Mouse (Mus musculus) intestine, postnatal 0 days (tissue): Measurements from ENCODE around the gene Adarb1. TPM values are rescaled to one million over a fixed set of nuclear protein-coding genes. Genes with fewer than 3 reads are reported as not detected.

Experiments
- ATAC-seq: fragments of 200-750 bp; cut with Nextera tagmentation; 2 replicates; pipeline ENCODE4 v1.8.0; 2017; ENCODE audit warnings: mild to moderate bottlenecking, moderate TSS enrichment, moderate library complexity
- H3K27ac ChIP-seq: fragments of 300-500 bp; sonication (generic); 2 replicates; pipeline ENCODE4 v1.5.1; 2014; ENCODE audit warnings: mild to moderate bottlenecking, low read depth, low read length, moderate library complexity
- H3K27me3 ChIP-seq: fragments of 300-500 bp; sonication (generic); replicated peaks from 2 replicates; pipeline ENCODE4 v1.6.1; 2014; ENCODE audit warnings: low read length, mixed read lengths; ENCODE audit not compliant: control insufficient read depth, insufficient read depth
- H3K36me3 ChIP-seq: fragments of 300-500 bp; sonication (generic); 2 replicates; pipeline ENCODE4 v1.6.1; 2014; ENCODE audit warnings: mild to moderate bottlenecking, moderate library complexity; ENCODE audit not compliant: control insufficient read depth, insufficient read depth
- H3K4me1 ChIP-seq: fragments of 300-500 bp; sonication (generic); replicated peaks from 2 replicates; pipeline ENCODE4 v1.6.1; 2014; ENCODE audit warnings: antibody characterized with exemption, low read length, mixed read lengths; ENCODE audit not compliant: control insufficient read depth, insufficient read depth
- H3K4me2 ChIP-seq: fragments of 300-500 bp; sonication (generic); replicated peaks from 2 replicates; pipeline ENCODE4 v1.6.1; 2014; ENCODE audit warnings: low read depth, mild to moderate bottlenecking, moderate library complexity
- H3K4me3 ChIP-seq: fragments of 300-500 bp; sonication (generic); 2 replicates; pipeline ENCODE4 v1.5.1; 2014; ENCODE audit warnings: low read depth, low read length
- H3K9ac ChIP-seq: fragments of 300-500 bp; sonication (generic); 2 replicates; pipeline ENCODE4 v1.6.1; 2014; ENCODE audit warnings: mild to moderate bottlenecking, low read depth, low read length
- H3K9me3 ChIP-seq: fragments of 300-500 bp; sonication (generic); 2 replicates; pipeline ENCODE4 v1.6.1; 2016; ENCODE audit warnings: mixed run types; ENCODE audit not compliant: control insufficient read depth
- CTCF ChIP-seq: sonication (generic); IDR thresholded peaks from 2 replicates; pipeline ENCODE4 v1.5.1; 2016; ENCODE audit warnings: low read depth, mild to moderate bottlenecking, control low read depth, antibody characterized with exemption, moderate library complexity
- WGBS: fragments of 180-500 bp; shearing (Covaris S2); extraction: QIAGEN DNeasy Blood & Tissue Kit; methylation state at CpG from one replicate; pipeline ENCODE4 v1.1.7; 2014; 5-methylcytosine and 5-hydroxymethylcytosine counted together
- polyA plus RNA-seq: library from polyadenylated mRNA; unstranded; fragments of >200 nt; fragmentation: Nextera tagmentation; extraction: Ambion mirVana; gene quantifications from 2 replicates; pipeline ENCODE4 v1.2.1, GENCODE M21; 2015

The Adarb1 gene
- polyA plus RNA-seq, 1 experiment from 2014 or later = 1.5 TPM

GRCm38 (mm10) chr10:77260166-77260875 lies 157.7 kb downstream of the Adarb1 start:
- Histone ChIP-seq H3K9me3 (no peaks in the 10 kb centered on the region), H3K27me3 (no peaks in the 10 kb centered on the region), H3K27ac (no peak overlapping the region), H3K36me3 (peaks cover 48% of the 10 kb centered on the region), H3K4me3 (peak overlapping the region; percentile 94), H3K4me1 (peaks cover 3% of the 10 kb centered on the region; the same call in 1 of the 2 replicates), H3K4me2 (peak overlapping the region; percentile 83), H3K9ac (no peak overlapping the region)
- no peak for TF ChIP-seq CTCF
- 79% methylated on average over 17 of the region's 17 CpGs for WGBS
- ATAC-seq = no peak

GRCm38 (mm10) chr10:77258704-77259621 lies 159.1 kb downstream of the Adarb1 start, which contains the start of gene Pofut2:
TSS of gene Pofut2 (plus strand) at chr10:77259218.
- ATAC-seq = peak; percentile 97

GRCm38 (mm10) chr10:77258041-77258590 lies 160.0 kb downstream of the Adarb1 start:
- peak; percentile 27; the same call in 1 of the 2 replicates for TF ChIP-seq CTCF

More at GRCm38 (mm10) chr10:77258704-77259621, 159.1 kb downstream of the Adarb1 start, which contains the start of gene Pofut2:
- Histone ChIP-seq H3K4me2 (peak within 1 kb of the TSS; percentile 83), H3K27ac (peak within 1 kb of the TSS; percentile 86), H3K9me3 (no peaks in the 10 kb centered on the region), H3K4me1 (peaks cover 7% of the 10 kb centered on the region; the same call in 1 of the 2 replicates), H3K27me3 (no peaks in the 10 kb centered on the region), H3K9ac (peak within 1 kb of the TSS; percentile 87), H3K4me3 (peak within 1 kb of the TSS; percentile 94), H3K36me3 (peaks cover 36% of the 10 kb centered on the region)
- TF ChIP-seq CTCF = peak; percentile 65
- under 1% methylated on average over 81 of the region's 81 CpGs for WGBS

GRCm38 (mm10) chr10:77255676-77256075 lies 162.4 kb downstream of the Adarb1 start:
- Histone ChIP-seq H3K4me1 (peaks cover 23% of the 10 kb centered on the region), H3K9ac (no peak overlapping the region), H3K27ac (no peak overlapping the region), H3K4me2 (no peak overlapping the region), H3K27me3 (no peaks in the 10 kb centered on the region), H3K4me3 (no peak overlapping the region), H3K36me3 (peaks cover 4% of the 10 kb centered on the region; the same call in 1 of the 2 replicates), H3K9me3 (no peaks in the 10 kb centered on the region)
- no peak for TF ChIP-seq CTCF
- no peak for ATAC-seq
- WGBS = 78% methylated on average over 3 of the region's 3 CpGs

More at GRCm38 (mm10) chr10:77258041-77258590, 160.0 kb downstream of the Adarb1 start:
- no peaks in the 10 kb centered on the region for H3K9me3 ChIP-seq
- H3K27ac ChIP-seq = no peak overlapping the region
- WGBS = 52% methylated on average over 4 of the region's 4 CpGs
- H3K4me1 ChIP-seq = peaks cover 7% of the 10 kb centered on the region; the same call in 1 of the 2 replicates
- ATAC-seq = no peak
- peak overlapping the region; percentile 94 for H3K4me3 ChIP-seq
- H3K4me2 ChIP-seq = peak overlapping the region; percentile 83
- H3K27me3 ChIP-seq = no peaks in the 10 kb centered on the region
- no peak overlapping the region for H3K9ac ChIP-seq
- peaks cover 28% of the 10 kb centered on the region for H3K36me3 ChIP-seq

GRCm38 (mm10) chr10:77255231-77255630 lies 162.8 kb downstream of the Adarb1 start:
- H3K4me2 ChIP-seq = no peak overlapping the region
- H3K27ac ChIP-seq = peak overlapping the region; percentile 41
- 93% methylated on average over 3 of the region's 3 CpGs for WGBS
- no peaks in the 10 kb centered on the region for H3K9me3 ChIP-seq
- no peaks in the 10 kb centered on the region for H3K27me3 ChIP-seq
- H3K4me1 ChIP-seq = peaks cover 24% of the 10 kb centered on the region
- no peaks in the 10 kb centered on the region for H3K36me3 ChIP-seq
- ATAC-seq = no peak
- H3K9ac ChIP-seq = no peak overlapping the region
- no peak overlapping the region for H3K4me3 ChIP-seq
- TF ChIP-seq CTCF = no peak

GRCm38 (mm10) chr10:77252790-77253189 lies 165.3 kb downstream of the Adarb1 start:
- no peak for ATAC-seq
- Histone ChIP-seq H3K36me3 (no peaks in the 10 kb centered on the region), H3K27me3 (no peaks in the 10 kb centered on the region), H3K9me3 (no peaks in the 10 kb centered on the region), H3K4me3 (no peak overlapping the region), H3K27ac (0 out of 2 replicates have a peak overlapping the region, but pooled peaks have one; percentile 75), H3K4me1 (peaks cover 21% of the 10 kb centered on the region), H3K4me2 (no peak overlapping the region; the same call in 1 of the 2 replicates), H3K9ac (no peak overlapping the region)
- under 1% methylated on average over 4 of the region's 4 CpGs for WGBS
- peak; percentile 97 for TF ChIP-seq CTCF
